Mouse (Mus musculus) layer of hippocampus, adult 11-12 months (tissue): ENCODE measurements around the gene Fbxw10.

Experiments
- DNase-seq: peaks from one replicate; pipeline ENCODE4 v3.0.0; 2022; ENCODE audit warnings: low spot score

The Fbxw10 gene

GRCm38 (mm10) chr11:62846961-62847654, at the start of gene Fbxw10:
Gene Fbxw10 (plus strand): TSS chr11:62847069.
- peak; percentile 11 for DNase-seq

- DNase-seq, result no peak
Measured at GRCm38 (mm10) chr11:62804119-62804518, 42.8 kb upstream of the Fbxw10 start.

- no peak for DNase-seq
Measured at GRCm38 (mm10) chr11:62807965-62808364, 38.9 kb upstream of the Fbxw10 start.

GRCm38 (mm10) chr11:62809201-62809600, 37.7 kb upstream of the Fbxw10 start:
- no peak for DNase-seq

- no peak for DNase-seq
Measured at GRCm38 (mm10) chr11:62812268-62812667, 34.6 kb upstream of the Fbxw10 start.

GRCm38 (mm10) chr11:62813497-62813896, 33.4 kb upstream of the Fbxw10 start:
- DNase-seq, result no peak

GRCm38 (mm10) chr11:62813970-62814624, 32.8 kb upstream of the Fbxw10 start:
- DNase-seq, result no peak

- DNase-seq, result no peak
Measured at GRCm38 (mm10) chr11:62814625-62815024, 32.2 kb upstream of the Fbxw10 start.

GRCm38 (mm10) chr11:62815438-62815837, 31.4 kb upstream of the Fbxw10 start:
- no peak for DNase-seq

GRCm38 (mm10) chr11:62816591-62816990, 30.3 kb upstream of the Fbxw10 start:
- no peak for DNase-seq

GRCm38 (mm10) chr11:62819059-62819686, 27.7 kb upstream of the Fbxw10 start:
- no peak for DNase-seq

GRCm38 (mm10) chr11:62820059-62820541, 26.8 kb upstream of the Fbxw10 start, which contains the start of gene Trim16:
Gene Trim16 (plus strand): TSS chr11:62820231.
- peak; percentile 22 for DNase-seq

GRCm38 (mm10) chr11:62820661-62821437, 26.0 kb upstream of the Fbxw10 start:
- no peak for DNase-seq

- no peak for DNase-seq
Measured at GRCm38 (mm10) chr11:62821893-62822292, 25.0 kb upstream of the Fbxw10 start.

GRCm38 (mm10) chr11:62824211-62824610, 22.7 kb upstream of the Fbxw10 start:
- DNase-seq, result no peak

GRCm38 (mm10) chr11:62825222-62826105, 21.4 kb upstream of the Fbxw10 start:
- no peak for DNase-seq

GRCm38 (mm10) chr11:62826106-62826733, 20.6 kb upstream of the Fbxw10 start:
- DNase-seq, result no peak

- no peak for DNase-seq
Measured at GRCm38 (mm10) chr11:62827135-62827534, 19.7 kb upstream of the Fbxw10 start.

GRCm38 (mm10) chr11:62827911-62828310, 19.0 kb upstream of the Fbxw10 start:
- no peak for DNase-seq

- DNase-seq, result no peak
Measured at GRCm38 (mm10) chr11:62830387-62830786, 16.5 kb upstream of the Fbxw10 start.

- no peak for DNase-seq
Measured at GRCm38 (mm10) chr11:62831906-62832305, 15.0 kb upstream of the Fbxw10 start.
